Mouse (Mus musculus): ENCODE data around the gene Kalrn.

GRCm38 (mm10) chr16:34531506-34531905, 41.8 kb downstream of the Kalrn start:
- no peak for TF ChIP-seq GATA1 (IDR thresholded peaks at IDR 0.05; ENCODE audit: borderline replicate concordance, low read length)
- TF ChIP-seq FLI1 (IDR thresholded peaks at IDR 0.05; ENCODE audit: low read length): no peak

Measured in megakaryocyte, embryonic 14.5 days (primary cell).